Mouse (Mus musculus) heart, adult 2 months (tissue): Measurements from ENCODE around the gene Erbin.

Experiments used
- CTCF ChIP-seq: fragments of 200-600 bp; IDR thresholded peaks from 2 replicates; pipeline ENCODE4 v1.8.1; 2022; ENCODE audit warnings: antibody characterized with exemption, mild to moderate bottlenecking, moderate library complexity
- EP300 ChIP-seq: fragments of 200-500 bp; IDR thresholded peaks from 2 replicates; pipeline ENCODE4 v1.6.1; 2011; ENCODE audit warnings: low read depth, low read length, control low read depth; ENCODE audit not compliant: insufficient read depth
- POLR2A ChIP-seq: fragments of 200-500 bp; IDR thresholded peaks from 2 replicates; pipeline ENCODE4 v1.6.1; 2011; ENCODE audit warnings: mild to moderate bottlenecking, low read depth, low read length, control low read depth; ENCODE audit not compliant: insufficient read depth

DNA sequence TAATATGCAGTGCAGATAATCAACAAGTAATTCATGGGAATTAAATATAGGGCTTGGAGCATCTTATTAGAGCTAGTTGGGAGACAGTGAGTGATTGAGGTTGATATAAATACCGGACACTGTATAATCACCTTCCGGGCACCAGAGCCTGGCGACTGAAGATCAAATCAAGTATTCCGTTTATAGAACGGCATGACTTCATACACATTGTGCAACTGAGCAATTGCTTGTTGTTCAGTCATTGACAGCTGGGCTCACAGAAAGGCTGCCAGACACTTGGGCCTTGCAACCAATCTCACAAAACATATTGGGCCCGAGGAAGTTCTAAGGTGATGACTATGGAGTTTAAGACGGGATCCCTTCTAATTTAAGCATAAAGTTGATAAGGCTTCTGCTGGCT lies 31.1 kb upstream of the Erbin start:
- TF ChIP-seq POLR2A (no peak), CTCF (no peak), EP300 (no peak)
